Mouse (Mus musculus) MEL (cell line): ENCODE measurements around the gene Reg4. TPM values are rescaled to one million over a fixed set of nuclear protein-coding genes. Genes with fewer than 3 reads are reported as not detected.

Experiments used
- DNase-seq: peaks from one replicate; pipeline ENCODE4 v3.0.0; 2011; ENCODE audit warnings: low read depth, low spot score
- H3K27ac ChIP-seq: 2 replicates; pipeline ENCODE4 v1.5.1; 2012; ENCODE audit warnings: low read depth, mild to moderate bottlenecking, control low read depth, low read length, moderate library complexity; ENCODE audit not compliant: control insufficient read depth
- H3K27me3 ChIP-seq, 2 experiments: fragments of 150-350 bp in 1 of 2; sonication (generic) in 1 of 2; 2 replicates each; pipeline ENCODE4 v1.6.1; 2012; ENCODE audit warnings: low read length in 2 of 2, mild to moderate bottlenecking in 2 of 2, improper control_type of control experiment in 1 of 2, moderate library complexity in 1 of 2; ENCODE audit not compliant: insufficient read depth in 2 of 2, control insufficient read depth in 1 of 2
- H3K36me3 ChIP-seq, 2 experiments: 2 replicates each; pipeline ENCODE4 v1.6.1; 2012 to 2014; ENCODE audit warnings: low read length in 2 of 2, improper control_type of control experiment in 1 of 2, inconsistent platforms in 1 of 2, mild to moderate bottlenecking in 1 of 2; ENCODE audit not compliant: insufficient read depth in 2 of 2, control insufficient read depth in 1 of 2
- H3K4me1 ChIP-seq, 2 experiments: fragments of 150-350 bp in 1 of 2; sonication (generic) in 1 of 2; 2 replicates each; pipeline ENCODE4 v1.6.1; 2012; ENCODE audit warnings: low read length in 2 of 2, improper control_type of control experiment in 1 of 2, mild to moderate bottlenecking in 1 of 2; ENCODE audit not compliant: insufficient read depth in 2 of 2, control insufficient read depth in 1 of 2
- H3K4me3 ChIP-seq, 2 experiments: fragments of 150-350 bp in 1 of 2; sonication (generic) in 1 of 2; 2 replicates each; pipeline ENCODE4 v1.5.1; 2012; ENCODE audit warnings: low read depth in 2 of 2, low read length in 2 of 2, mild to moderate bottlenecking in 2 of 2, moderate library complexity in 2 of 2, control low read depth in 1 of 2, improper control_type of control experiment in 1 of 2; ENCODE audit not compliant: control insufficient read depth in 1 of 2, insufficient read depth in 1 of 2
- H3K79me2 ChIP-seq: 2 replicates; pipeline ENCODE4 v1.6.1; 2012; ENCODE audit warnings: mild to moderate bottlenecking, low read length, moderate library complexity; ENCODE audit not compliant: control insufficient read depth, poor library complexity, insufficient read depth
- H3K9ac ChIP-seq: 2 replicates; pipeline ENCODE4 v1.6.1; 2012; ENCODE audit warnings: low read depth, mild to moderate bottlenecking, control low read depth, low read length, moderate library complexity; ENCODE audit not compliant: control insufficient read depth, poor library complexity, severe bottlenecking
- H3K9me3 ChIP-seq: fragments of 150-350 bp; sonication (generic); replicated peaks from 2 replicates; pipeline ENCODE4 v1.6.1; 2012; ENCODE audit warnings: mild to moderate bottlenecking, low read length, improper control_type of control experiment, moderate library complexity; ENCODE audit not compliant: insufficient read depth
- BHLHE40 ChIP-seq: IDR thresholded peaks from 2 replicates; pipeline ENCODE4 v1.6.1; 2012; ENCODE audit warnings: low read depth, mild to moderate bottlenecking, inconsistent platforms, low read length, improper control_type of control experiment, borderline replicate concordance
- CHD2 ChIP-seq: IDR thresholded peaks from 2 replicates; pipeline ENCODE4 v1.6.1; 2011; ENCODE audit warnings: low read length, improper control_type of control experiment
- CTCF ChIP-seq, 3 experiments: IDR thresholded peaks in 2 of 3; conservative IDR thresholded peaks in 1 of 3; 2 replicates each; pipeline ENCODE4 v1.5.1; 2011 to 2012; ENCODE audit warnings: low read length in 3 of 3, low read depth in 2 of 3, mild to moderate bottlenecking in 2 of 3, improper control_type of control experiment in 1 of 3, inconsistent platforms in 1 of 3, mixed read lengths in 1 of 3, moderate library complexity in 1 of 3; ENCODE audit not compliant: control insufficient read depth in 1 of 3, insufficient read depth in 1 of 3, poor library complexity in 1 of 3, severe bottlenecking in 1 of 3
- E2F4 ChIP-seq: IDR thresholded peaks from 2 replicates; pipeline ENCODE4 v1.6.1; 2011; ENCODE audit warnings: low read depth, low read length, improper control_type of control experiment, borderline replicate concordance
- ELF1 ChIP-seq: IDR thresholded peaks from 2 replicates; pipeline ENCODE4 v1.6.1; 2014; ENCODE audit warnings: low read depth, mild to moderate bottlenecking, inconsistent platforms, low read length, improper control_type of control experiment, moderate library complexity
- GATA1 ChIP-seq: IDR thresholded peaks from 2 replicates; pipeline ENCODE4 v1.6.1; 2011; ENCODE audit warnings: low read depth, low read length, improper control_type of control experiment
- KAT2A ChIP-seq: conservative IDR thresholded peaks from 2 replicates; pipeline ENCODE4 v1.6.1; 2012; ENCODE audit warnings: low read depth, low read length, improper control_type of control experiment, inconsistent platforms
- MAZ ChIP-seq: IDR thresholded peaks from 2 replicates; pipeline ENCODE4 v1.6.1; 2012; ENCODE audit warnings: low read depth, mild to moderate bottlenecking, inconsistent platforms, low read length, improper control_type of control experiment
- MEF2A ChIP-seq: IDR thresholded peaks from 2 replicates; pipeline ENCODE4 v1.6.1; 2014; ENCODE audit warnings: low read depth, mild to moderate bottlenecking, inconsistent platforms, low read length, improper control_type of control experiment; ENCODE audit not compliant: poor library complexity, insufficient replicate concordance, severe bottlenecking; ENCODE audit errors: extremely low read depth
- NELFE ChIP-seq: IDR thresholded peaks from 2 replicates; pipeline ENCODE4 v1.6.1; 2011; ENCODE audit warnings: low read depth, low read length, improper control_type of control experiment
- POLR2A ChIP-seq, 2 experiments: IDR thresholded peaks; 2 replicates each; pipeline ENCODE4 v1.6.1; 2011 to 2012; ENCODE audit warnings: low read length in 2 of 2, mild to moderate bottlenecking in 2 of 2, control low read depth in 1 of 2, improper control_type of control experiment in 1 of 2, low read depth in 1 of 2, moderate library complexity in 1 of 2; ENCODE audit not compliant: control insufficient read depth in 1 of 2, insufficient read depth in 1 of 2, poor library complexity in 1 of 2
- POLR2AphosphoS2 ChIP-seq: IDR thresholded peaks from 2 replicates; pipeline ENCODE4 v1.6.1; 2011; ENCODE audit warnings: low read length, improper control_type of control experiment
- POLR2AphosphoS5 ChIP-seq: IDR thresholded peaks from 2 replicates; pipeline ENCODE4 v1.6.1; 2012; ENCODE audit warnings: low read depth, borderline replicate concordance, mild to moderate bottlenecking, inconsistent platforms, low read length, moderate library complexity, mixed read lengths
- SIN3A ChIP-seq: IDR thresholded peaks from 2 replicates; pipeline ENCODE4 v1.6.1; 2012; ENCODE audit warnings: low read length, improper control_type of control experiment, inconsistent platforms
- TBP ChIP-seq: IDR thresholded peaks from 2 replicates; pipeline ENCODE4 v1.8.0; 2011; ENCODE audit warnings: low read depth, low read length, improper control_type of control experiment
- TCF12 ChIP-seq: IDR thresholded peaks from 2 replicates; pipeline ENCODE4 v1.6.1; 2014; ENCODE audit warnings: low read depth, mild to moderate bottlenecking, inconsistent platforms, low read length, improper control_type of control experiment, moderate library complexity
- UBTF ChIP-seq: IDR thresholded peaks from 2 replicates; pipeline ENCODE4 v1.6.1; 2012; ENCODE audit warnings: low read depth, mild to moderate bottlenecking, inconsistent platforms, low read length, improper control_type of control experiment, moderate library complexity, borderline replicate concordance; ENCODE audit not compliant: insufficient read depth
- polyA plus RNA-seq, 2 experiments: library from polyadenylated mRNA; stranded (reverse) in 1 of 2; unstranded in 1 of 2; fragments of >175 nt in 1 of 2; fragments of >200 nt in 1 of 2; gene quantifications; 2 replicates each; pipeline versions ENCODE4 v1.2.1 to v1.2.4; 2012; ENCODE audit warnings: low replicate concordance in 2 of 2, low read depth in 1 of 2; ENCODE audit not compliant: insufficient read length in 2 of 2, insufficient read depth in 1 of 2, missing spikeins in 1 of 2
- total RNA-seq: library from RNA; depleted of rRNA; stranded (reverse); fragments of 300-350 nt; gene quantifications from 2 replicates; pipeline ENCODE4 v1.2.3, GENCODE M21; 2012

Reg4 gene
- total and polyA plus RNA-seq, 3 experiments: not detected

DNA sequence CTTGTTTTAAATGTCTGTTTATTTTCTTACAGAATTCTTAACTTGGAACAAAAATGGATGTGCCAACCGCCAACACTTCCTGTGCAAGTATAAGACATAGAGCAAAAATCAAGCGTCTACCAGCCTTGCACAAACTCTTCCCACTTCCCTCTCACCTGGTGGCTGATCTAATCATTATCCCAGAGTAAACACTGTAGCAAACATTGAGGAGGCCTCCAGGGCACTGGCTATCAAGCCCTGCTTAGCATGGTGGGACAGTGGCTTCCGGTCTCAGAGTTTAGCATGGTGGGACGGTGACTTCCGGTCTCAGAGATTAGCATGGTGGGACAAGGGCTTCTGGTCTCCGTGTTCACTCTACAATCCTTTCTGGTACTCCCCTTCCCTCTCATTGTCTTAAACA is 14.3 kb downstream of the Reg4 start:
- H3K9ac ChIP-seq: no peak overlapping the region
- H3K4me3 ChIP-seq: no peak overlapping the region
- no peaks in the 10 kb centered on the region for H3K9me3 ChIP-seq
- peaks cover 0 to 5% of the 10 kb centered on the region in 2 experiments; a peak in 2 of 4 replicates for H3K36me3 ChIP-seq
- no peak for TF ChIP-seq E2F4
- TF ChIP-seq ELF1: no peak
- TF ChIP-seq, all 39 proteins: peak for 0
- no peak for DNase-seq
- Histone ChIP-seq H3K79me2 (no peaks in the 10 kb centered on the region), H3K27ac (no peak overlapping the region), H3K4me1 (peaks cover 4 to 7% of the 10 kb centered on the region in 2 experiments), H3K27me3 (peaks cover 0 to 2% of the 10 kb centered on the region in 2 experiments; a peak in 1 of 4 replicates)

DNA sequence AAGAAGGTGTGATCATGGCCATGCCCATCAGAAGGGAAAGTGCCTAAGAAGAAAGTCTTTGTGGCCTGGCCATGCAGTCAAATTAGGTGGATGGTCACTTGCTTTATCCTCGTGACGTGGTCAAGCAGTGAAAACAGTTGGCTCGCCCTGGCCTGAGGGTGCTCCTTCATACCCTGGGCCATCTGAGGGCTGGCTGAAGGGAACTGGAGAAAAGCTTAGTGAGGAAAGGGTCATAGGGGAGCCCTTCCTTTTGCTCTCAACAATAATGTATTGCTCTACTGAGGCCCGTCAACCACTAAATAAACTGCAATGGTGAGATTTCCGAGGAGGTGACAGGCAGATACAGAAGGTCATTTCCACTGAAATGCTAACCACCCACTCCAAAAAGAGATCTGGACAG is 15.3 kb downstream of the Reg4 start:
- Histone ChIP-seq H3K9ac (no peak overlapping the region), H3K9me3 (no peaks in the 10 kb centered on the region), H3K27ac (no peak overlapping the region), H3K27me3 (peaks cover 0 to 2% of the 10 kb centered on the region in 2 experiments; a peak in 1 of 4 replicates), H3K79me2 (no peaks in the 10 kb centered on the region), H3K4me3 (no peak overlapping the region), H3K36me3 (peaks cover 0 to 5% of the 10 kb centered on the region in 2 experiments; a peak in 2 of 4 replicates), H3K4me1 (peaks cover 4 to 7% of the 10 kb centered on the region in 2 experiments)
- TF ChIP-seq GATA1: no peak
- no peak for TF ChIP-seq KAT2A
- no peak for TF ChIP-seq E2F4
- TF ChIP-seq TCF12: no peak
- TF ChIP-seq POLR2AphosphoS5: no peak
- TF ChIP-seq CHD2: no peak
- no peak for TF ChIP-seq CTCF (IDR thresholded peaks at IDR 0.05 in 2 of 3, conservative IDR thresholded peaks at IDR 0.05 in 1 of 3; ENCODE audit: control insufficient read depth in 1 of 3, insufficient read depth in 1 of 3, low read depth in 2 of 3, low read length in 3 of 3, poor library complexity in 1 of 3, severe bottlenecking in 1 of 3)
- TF ChIP-seq SIN3A: no peak
- no peak for TF ChIP-seq POLR2AphosphoS2
- no peak for TF ChIP-seq MAZ
- no peak for TF ChIP-seq TBP
- no peak for TF ChIP-seq BHLHE40
- TF ChIP-seq NELFE: no peak
- TF ChIP-seq MEF2A: no peak
- no peak for TF ChIP-seq POLR2A (IDR thresholded peaks at IDR 0.05; ENCODE audit: control insufficient read depth in 1 of 2, insufficient read depth in 1 of 2, low read depth in 1 of 2, low read length in 2 of 2, poor library complexity in 1 of 2)
- no peak for TF ChIP-seq UBTF
- DNase-seq: no peak
